Mouse (Mus musculus) cerebellum, adult 8-10 months (tissue): Measurements from ENCODE around the gene Slc29a1.
A peak's percentile ranks its signal among the peaks of the same experiment; 100 is the strongest.

Source experiments
- DNase-seq: peaks from one replicate; pipeline ENCODE4 v3.0.0; 2022

Slc29a1 gene

GRCm38 (mm10) chr17:45567162-45567601 lies 32.2 kb downstream of the Slc29a1 start:
- no peak for DNase-seq

GRCm38 (mm10) chr17:45566360-45567161 lies 32.8 kb downstream of the Slc29a1 start:
- DNase-seq, result no peak

DNA sequence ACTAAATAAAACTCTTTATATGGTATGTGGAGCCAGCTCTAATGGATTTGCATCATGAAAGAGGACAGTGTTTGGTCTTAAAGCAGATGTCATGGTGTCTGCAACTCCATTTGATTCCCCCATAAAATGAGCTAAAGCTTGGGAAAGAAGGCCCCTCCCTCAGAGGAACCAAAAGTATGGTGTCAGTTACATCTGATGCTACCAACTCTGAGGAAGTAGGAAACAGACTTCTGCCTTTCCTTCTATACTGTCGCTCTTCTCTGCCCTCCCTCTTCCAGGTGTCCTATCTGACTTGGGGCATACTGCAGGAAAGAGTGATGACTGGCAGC lies 33.4 kb downstream of the Slc29a1 start:
- DNase-seq, result no peak

DNA sequence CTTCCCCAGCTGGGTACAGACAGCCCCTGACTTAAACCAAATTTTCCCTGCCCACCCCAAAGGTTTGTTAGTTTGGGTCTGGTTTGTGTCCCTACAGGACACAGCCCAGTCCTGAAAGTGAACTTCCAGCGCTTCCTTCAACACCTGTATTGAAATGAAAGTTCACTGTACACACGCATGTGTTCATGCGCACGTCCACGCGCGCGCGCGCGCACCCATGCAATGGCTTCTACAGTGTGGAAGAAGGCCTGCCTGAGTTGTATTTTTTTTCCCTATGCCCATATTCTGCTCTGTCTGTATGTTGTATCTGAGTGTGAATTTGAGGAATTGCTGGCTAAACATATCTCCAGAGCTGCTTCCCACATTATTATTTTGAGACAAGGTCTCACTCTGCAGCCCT lies 34.3 kb downstream of the Slc29a1 start:
- DNase-seq, result no peak

DNA sequence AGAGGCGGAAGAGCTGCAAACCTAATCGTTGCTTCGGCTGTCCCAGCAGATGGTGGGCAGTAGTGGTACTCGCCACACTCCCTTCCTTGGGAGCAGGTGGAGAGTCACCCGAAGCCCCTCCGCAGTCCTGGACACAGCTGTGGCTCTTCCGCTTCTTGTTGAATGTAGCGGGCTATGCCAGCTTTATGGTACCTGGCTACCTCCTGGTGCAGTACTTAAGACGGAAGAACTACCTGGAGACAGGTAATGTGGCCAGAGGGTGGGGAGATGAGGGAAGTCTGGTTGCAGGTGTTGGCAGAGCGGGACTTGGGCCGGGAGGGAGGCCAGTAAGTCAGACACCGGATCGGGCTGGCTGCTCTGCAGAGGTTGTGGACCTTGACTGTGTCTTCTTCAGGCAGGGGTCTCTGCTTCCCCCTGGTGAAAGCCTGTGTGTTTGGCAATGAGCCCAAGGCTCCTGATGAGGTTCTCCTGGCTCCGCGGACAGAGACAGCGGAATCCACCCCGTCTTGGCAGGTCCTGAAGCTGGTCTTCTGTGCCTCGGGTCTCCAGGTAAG lies 34.8 kb downstream of the Slc29a1 start:
- DNase-seq, result no peak

- DNase-seq, result peak; percentile 91
These were observed 35.5 kb downstream of the Slc29a1 start, which contains the start of gene Slc35b2 for GRCm38 (mm10) chr17:45563655-45564530. Gene Slc35b2 (plus strand): TSS chr17:45563874.

- DNase-seq, result no peak
These were observed 36.2 kb downstream of the Slc29a1 start for GRCm38 (mm10) chr17:45563216-45563615.

DNA sequence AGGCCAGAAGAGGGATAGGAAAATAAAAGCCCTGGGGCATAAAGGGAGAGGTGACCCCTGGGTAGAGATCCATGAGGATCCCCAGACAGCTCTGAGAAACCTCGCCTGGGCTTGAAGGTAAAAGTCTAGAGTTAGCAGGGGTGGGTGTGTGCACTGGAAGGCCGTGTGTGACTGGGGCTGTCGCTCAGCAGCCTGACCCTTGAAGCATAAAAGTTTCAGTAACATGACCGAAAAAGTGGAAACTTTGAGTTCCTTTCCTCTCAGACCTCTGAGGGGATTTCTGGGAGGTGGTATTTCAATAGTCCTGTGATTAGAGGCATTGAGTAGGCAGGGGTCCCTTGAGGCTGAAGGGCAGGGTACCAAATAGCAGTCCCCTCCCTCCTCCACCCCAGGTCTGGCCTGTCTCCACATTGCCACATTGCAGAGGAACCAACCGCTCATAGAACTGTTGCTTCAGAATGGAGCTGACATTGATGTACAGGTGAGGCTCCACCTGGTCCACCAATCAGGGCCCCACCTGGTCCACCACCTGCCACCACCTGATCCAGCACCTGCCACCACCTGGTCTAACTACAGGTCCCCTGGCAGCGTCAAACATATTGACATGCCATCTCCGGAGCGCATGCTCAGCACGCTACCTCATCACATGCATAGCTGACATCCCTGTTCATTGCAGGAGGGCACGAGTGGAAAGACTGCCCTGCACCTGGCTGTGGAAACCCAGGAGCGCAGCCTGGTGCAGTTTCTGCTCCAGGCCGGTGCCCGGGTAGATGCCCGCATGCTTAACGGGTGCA lies 39.5 kb downstream of the Slc29a1 start:
- peak; percentile 57 for DNase-seq

DNA sequence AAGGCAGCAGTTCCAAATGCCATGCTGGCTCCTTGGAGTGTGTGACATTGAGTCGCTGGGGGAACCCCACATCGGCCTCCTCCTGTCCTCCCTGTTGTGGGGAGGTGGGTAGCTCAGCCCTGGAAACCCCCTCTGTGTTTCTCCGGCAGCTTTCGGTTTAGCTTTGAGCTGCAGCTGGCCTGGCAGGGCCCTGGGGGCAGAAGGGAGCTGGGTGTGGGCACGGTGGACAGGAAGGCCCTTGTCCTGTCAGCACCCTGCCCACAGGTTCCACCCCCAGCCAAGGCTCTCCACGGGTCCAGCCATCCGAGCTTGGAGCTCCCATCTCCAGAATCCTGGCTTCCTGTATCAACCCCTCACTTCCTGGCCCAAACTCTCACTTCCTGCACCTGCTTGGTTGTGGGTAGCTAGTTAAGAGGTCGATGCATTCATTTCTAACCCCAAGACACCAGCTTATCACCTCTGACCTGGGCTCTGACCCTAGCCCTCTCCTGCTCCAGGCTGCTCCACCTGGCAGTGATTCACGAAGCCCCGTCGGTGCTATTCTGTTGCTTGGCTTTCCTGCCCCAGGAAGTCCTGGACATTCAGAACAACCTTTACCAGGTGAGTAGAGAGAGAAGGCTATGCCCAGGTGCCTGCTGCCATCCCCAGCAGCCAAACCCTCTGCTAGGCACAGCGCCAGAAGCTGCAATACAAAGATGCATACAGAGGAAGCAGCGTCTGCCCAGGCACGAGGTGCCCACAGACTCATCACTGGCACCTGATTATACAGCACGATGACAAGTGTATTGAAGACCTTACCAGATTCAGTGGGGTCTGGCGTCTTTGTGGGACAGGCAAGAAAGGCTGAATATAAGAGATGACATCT lies 41.2 kb downstream of the Slc29a1 start:
- no peak for DNase-seq

- DNase-seq, result no peak
These were observed 42.1 kb downstream of the Slc29a1 start for GRCm38 (mm10) chr17:45557246-45557824.

DNA sequence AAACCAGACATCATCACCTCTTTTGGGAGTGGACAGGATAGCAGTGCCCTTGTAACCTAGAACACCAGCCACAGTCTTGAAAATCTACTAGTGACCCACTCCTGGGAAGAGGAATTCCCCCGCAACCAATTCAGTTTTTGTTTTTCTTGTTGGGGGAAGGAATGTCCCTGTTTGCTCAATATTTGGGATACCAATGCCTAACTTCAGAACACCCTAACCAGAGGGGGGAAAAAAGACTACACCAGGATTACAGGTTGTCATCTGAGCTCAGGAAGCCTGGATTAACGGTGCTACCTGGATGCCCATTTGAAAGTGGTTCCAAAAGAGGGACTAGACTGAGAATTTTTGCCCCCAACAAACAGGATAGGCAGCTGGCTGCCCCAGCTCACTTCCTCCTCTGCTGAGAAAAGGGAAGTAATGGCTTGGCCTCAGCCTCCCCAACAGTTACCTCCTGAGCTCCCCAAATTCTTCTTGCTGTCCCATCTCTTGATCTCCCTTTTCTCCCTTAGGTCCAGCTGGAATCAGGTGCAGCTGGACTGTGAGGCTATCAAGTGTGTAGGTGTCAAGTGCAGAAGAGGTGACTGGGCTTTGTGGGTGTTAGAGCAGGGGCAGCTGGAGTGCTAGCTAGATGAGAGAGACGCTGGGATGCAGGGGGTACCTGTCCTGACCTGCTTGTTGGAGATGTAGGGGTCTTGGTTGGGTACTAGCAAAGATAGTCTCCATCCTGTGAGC lies 42.7 kb downstream of the Slc29a1 start:
- no peak for DNase-seq

DNA sequence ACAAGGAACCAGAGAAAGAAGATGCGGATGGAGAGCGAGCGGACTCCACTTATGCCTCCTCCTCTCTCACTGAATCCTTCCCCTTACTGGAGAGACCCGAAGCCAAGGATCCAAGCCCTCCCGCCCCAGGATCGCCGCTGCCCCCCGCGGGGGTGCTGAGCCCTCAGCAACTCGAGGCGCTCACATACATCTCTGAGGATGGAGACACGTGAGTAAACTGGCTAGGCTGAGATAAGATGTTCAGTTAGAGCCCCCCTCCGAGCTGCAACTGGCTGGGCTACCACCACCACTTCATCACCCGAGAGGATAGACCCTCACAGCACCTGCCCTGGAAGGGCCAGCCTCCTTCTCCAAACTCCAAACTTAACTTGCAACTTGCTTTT lies 43.3 kb downstream of the Slc29a1 start:
- no peak for DNase-seq

GRCm38 (mm10) chr17:45555452-45556106 lies 43.8 kb downstream of the Slc29a1 start, which contains the start of gene Nfkbie:
Gene Nfkbie (plus strand): TSS chr17:45555703.
- peak; percentile 93 for DNase-seq

GRCm38 (mm10) chr17:45554420-45554819 lies 45.0 kb downstream of the Slc29a1 start:
- no peak for DNase-seq

DNA sequence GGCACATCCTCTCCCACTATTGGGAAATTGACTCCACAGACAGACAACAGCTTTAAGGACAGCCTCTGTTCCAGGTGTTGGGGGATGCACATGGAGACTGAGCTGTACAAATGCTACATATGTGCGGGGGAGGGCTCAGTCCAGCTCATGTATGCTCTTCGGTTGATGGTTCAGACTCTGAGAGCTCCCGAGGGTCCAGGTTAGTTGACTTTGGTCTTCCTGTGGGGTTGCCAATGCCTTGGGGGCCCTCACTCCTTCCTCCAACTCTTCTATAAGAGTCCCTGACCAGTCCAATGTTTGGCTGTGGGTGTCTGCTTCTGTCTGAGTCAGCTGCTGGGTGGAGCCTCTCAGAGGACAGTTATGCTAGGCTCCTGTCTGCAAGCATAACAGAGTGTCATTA lies 46.3 kb downstream of the Slc29a1 start:
- no peak for DNase-seq

DNA sequence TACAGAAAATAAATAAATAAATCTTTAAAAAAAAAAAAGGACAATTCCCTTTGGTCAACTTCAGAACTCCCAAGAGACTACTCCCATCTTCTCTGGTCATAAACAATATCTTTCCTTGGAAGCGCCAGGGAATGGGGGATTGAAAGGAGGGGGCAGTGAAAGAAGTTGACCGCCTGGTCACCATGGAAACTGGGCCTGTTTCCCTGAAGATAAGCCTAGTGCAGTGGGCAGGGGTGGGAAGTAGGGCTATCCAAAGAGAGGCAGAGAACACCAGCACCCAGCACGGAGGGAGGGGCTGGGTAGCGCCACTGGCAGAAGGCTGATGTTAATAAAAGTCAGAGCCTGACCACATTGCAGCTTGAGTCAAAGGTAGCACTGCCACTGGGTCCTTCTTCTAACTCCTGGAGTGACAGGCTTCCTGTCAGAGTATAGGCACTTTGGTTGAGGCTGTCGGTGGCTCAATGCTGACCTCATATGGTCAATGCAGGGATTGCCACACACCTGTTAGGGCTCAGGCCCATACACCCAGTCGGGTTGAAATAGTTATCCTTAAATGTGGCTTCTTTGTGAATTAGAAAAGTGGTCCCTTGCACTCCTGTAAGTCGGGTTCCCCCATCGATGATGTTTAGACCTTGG lies 47.5 kb downstream of the Slc29a1 start:
- DNase-seq, result peak; percentile 89

- no peak for DNase-seq
These were observed 48.1 kb downstream of the Slc29a1 start for GRCm38 (mm10) chr17:45551249-45551796.

GRCm38 (mm10) chr17:45550253-45550652 lies 49.2 kb downstream of the Slc29a1 start:
- peak; percentile 52 for DNase-seq

DNA sequence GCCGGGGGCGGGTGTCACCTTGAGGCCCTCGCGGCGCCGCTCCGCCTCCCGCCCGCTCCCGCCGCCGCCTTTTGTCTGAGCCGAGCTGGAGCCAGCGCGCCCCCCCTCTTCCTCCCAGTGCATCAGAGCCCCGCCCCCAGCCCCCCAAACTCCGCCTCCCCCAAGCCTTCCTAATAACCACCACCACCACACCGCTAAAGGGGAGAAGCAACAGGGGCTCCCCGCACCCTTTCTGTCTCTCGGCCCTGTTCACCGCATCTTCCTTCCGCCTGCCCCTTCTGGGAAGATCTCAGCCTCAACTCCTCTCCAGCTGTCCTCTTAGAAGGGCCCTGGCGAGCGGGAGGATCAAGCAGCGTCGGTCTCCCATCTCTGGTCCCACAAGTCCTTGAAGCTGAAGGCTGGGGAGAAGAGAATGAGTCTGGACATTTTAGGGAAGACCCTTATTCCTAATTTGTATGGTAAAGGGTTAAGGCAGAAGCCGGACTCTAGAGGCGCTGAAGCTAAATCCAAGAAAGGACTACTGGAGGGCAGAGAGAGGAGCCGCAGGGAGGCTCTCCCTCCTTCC lies 49.7 kb downstream of the Slc29a1 start, which contains the start of gene Tmem151b:
Gene Tmem151b, minus strand, starts transcription at position 61 of the 565 bp plus-strand sequence.
- peak; percentile 75 for DNase-seq
